Mouse (Mus musculus) cerebellum, adult 2 months (tissue): ENCODE data around the gene Npc1l1. TPM values are rescaled to one million over a fixed set of nuclear protein-coding genes. Genes with fewer than 3 reads are reported as not detected.
"Not testable (repeated sequence)": the region's sequence is repeated elsewhere in the genome, so short reads cannot be mapped to it uniquely, and the experiment has no call there.

Experiments used
- DNase-seq, 2 experiments: peaks; one replicate each; pipeline ENCODE4 v3.0.0; 2021
- H3K27ac ChIP-seq: fragments of 200-500 bp; 2 replicates; pipeline ENCODE4 v1.5.1; 2012; ENCODE audit warnings: low read length, control low read depth, inconsistent platforms; ENCODE audit not compliant: insufficient read depth
- H3K27me3 ChIP-seq: fragments of 200-500 bp; 2 replicates; pipeline ENCODE4 v1.6.1; 2012; ENCODE audit warnings: inconsistent platforms, mild to moderate bottlenecking, low read length, moderate library complexity; ENCODE audit not compliant: control insufficient read depth, insufficient read depth
- H3K4me1 ChIP-seq: fragments of 200-500 bp; 2 replicates; pipeline ENCODE4 v1.6.1; 2011; ENCODE audit warnings: low read length; ENCODE audit not compliant: control insufficient read depth, insufficient read depth
- H3K4me3 ChIP-seq: fragments of 200-500 bp; replicated peaks from 2 replicates; pipeline ENCODE3; 2011; ENCODE audit warnings: mild to moderate bottlenecking, low read depth, low read length, control low read depth; ENCODE audit not compliant: insufficient read depth
- CTCF ChIP-seq: fragments of 200-500 bp; IDR thresholded peaks from 2 replicates; pipeline ENCODE4 v1.5.1; 2011; ENCODE audit warnings: low read depth, mild to moderate bottlenecking, control low read depth, low read length, moderate library complexity, borderline replicate concordance; ENCODE audit not compliant: insufficient read depth
- POLR2A ChIP-seq: fragments of 200-500 bp; IDR thresholded peaks from 2 replicates; pipeline ENCODE4 v1.6.1; 2011; ENCODE audit warnings: low read length, control low read depth, borderline replicate concordance; ENCODE audit not compliant: insufficient read depth
- WGBS: fragments of 180-500 bp; shearing (Covaris S2); methylation state at CpG from one replicate; pipeline ENCODE4 v1.1.7; 2018; 5-methylcytosine and 5-hydroxymethylcytosine counted together
- polyA plus RNA-seq: library from polyadenylated mRNA; depleted of rRNA; stranded (reverse); fragments of >200 nt; gene quantifications from 2 replicates; pipeline ENCODE4 v1.2.3, GENCODE M21; 2012

Npc1l1 gene
- polyA plus RNA-seq, 1 experiment: 1.2 TPM

GRCm38 (mm10) chr11:6261434-6262082 lies 31.6 kb upstream of the Npc1l1 start:
- 75% methylated on average over 10 of the region's 10 CpGs for WGBS
- H3K4me3 ChIP-seq: no peak overlapping the region
- H3K27me3 ChIP-seq: no peaks in the 10 kb centered on the region

GRCm38 (mm10) chr11:6259413-6259812 lies 29.5 kb upstream of the Npc1l1 start:
- TF ChIP-seq CTCF: no peak
- no peak for TF ChIP-seq POLR2A
- H3K4me1 ChIP-seq: no peaks in the 10 kb centered on the region
- H3K27me3 ChIP-seq: no peaks in the 10 kb centered on the region
- H3K4me3 ChIP-seq: no peak overlapping the region
- DNase-seq: no peak
- H3K27ac ChIP-seq: no peak overlapping the region
- WGBS: 95% methylated on average over 7 of the region's 7 CpGs

More at GRCm38 (mm10) chr11:6261434-6262082, 31.6 kb upstream of the Npc1l1 start:
- DNase-seq: peak; percentile 64 to 78
- Histone ChIP-seq H3K27ac (no peak overlapping the region), H3K4me1 (peaks cover 2% of the 10 kb centered on the region; the same call in 1 of the 2 replicates)
- no peak for TF ChIP-seq POLR2A
- TF ChIP-seq CTCF: peak; percentile 94

- TF ChIP-seq CTCF (no peak), POLR2A (no peak)
Measured at GRCm38 (mm10) chr11:6256490-6257072, 26.6 kb upstream of the Npc1l1 start.

GRCm38 (mm10) chr11:6254602-6255001 lies 24.7 kb upstream of the Npc1l1 start:
- H3K27me3 ChIP-seq, DNase-seq, H3K4me1 ChIP-seq, H3K4me3 ChIP-seq, H3K27ac ChIP-seq: not testable (repeated sequence)
- 90% methylated on average over 2 of the region's 2 CpGs for WGBS

More at GRCm38 (mm10) chr11:6256490-6257072, 26.6 kb upstream of the Npc1l1 start:
- Histone ChIP-seq H3K27me3 (no peaks in the 10 kb centered on the region), H3K27ac (no peak overlapping the region), H3K4me3 (no peak overlapping the region), H3K4me1 (no peaks in the 10 kb centered on the region)
- no peak for DNase-seq
- WGBS: 38% methylated on average over 6 of the region's 6 CpGs

GRCm38 (mm10) chr11:6252824-6253223 lies 22.9 kb upstream of the Npc1l1 start:
- 87% methylated on average over 4 of the region's 4 CpGs for WGBS

GRCm38 (mm10) chr11:6252248-6252647 lies 22.3 kb upstream of the Npc1l1 start:
- no peak for DNase-seq
- Histone ChIP-seq H3K4me3 (no peak overlapping the region), H3K27ac (no peak overlapping the region), H3K4me1 (no peaks in the 10 kb centered on the region), H3K27me3 (no peaks in the 10 kb centered on the region)
- TF ChIP-seq POLR2A (no peak), CTCF (no peak)
- WGBS: 85% methylated on average over 5 of the region's 5 CpGs

More at GRCm38 (mm10) chr11:6252824-6253223, 22.9 kb upstream of the Npc1l1 start:
- H3K4me3 ChIP-seq: no peak overlapping the region
- H3K27ac ChIP-seq: no peak overlapping the region
- no peaks in the 10 kb centered on the region for H3K27me3 ChIP-seq
- no peaks in the 10 kb centered on the region for H3K4me1 ChIP-seq
- no peak for DNase-seq
- TF ChIP-seq CTCF (no peak), POLR2A (no peak)

- DNase-seq: no peak
- no peaks in the 10 kb centered on the region for H3K27me3 ChIP-seq
- TF ChIP-seq POLR2A (no peak), CTCF (no peak)
- no peak overlapping the region for H3K27ac ChIP-seq
- H3K4me3 ChIP-seq: no peak overlapping the region
- no peaks in the 10 kb centered on the region for H3K4me1 ChIP-seq
- WGBS: 40% methylated on average over 19 of the region's 19 CpGs
Measured at GRCm38 (mm10) chr11:6244707-6245106, 14.8 kb upstream of the Npc1l1 start.

- 84% methylated on average over 4 of the region's 4 CpGs for WGBS
Measured at GRCm38 (mm10) chr11:6233025-6233424, 3.1 kb upstream of the Npc1l1 start.

More at GRCm38 (mm10) chr11:6233025-6233424, 3.1 kb upstream of the Npc1l1 start:
- H3K27me3 ChIP-seq: no peaks in the 10 kb centered on the region
- no peak for DNase-seq
- no peak overlapping the region for H3K27ac ChIP-seq
- H3K4me1 ChIP-seq: no peaks in the 10 kb centered on the region
- no peak overlapping the region for H3K4me3 ChIP-seq
- TF ChIP-seq CTCF (no peak), POLR2A (no peak)
